Mouse (Mus musculus): ENCODE data around the gene Tmem117. TPM values are rescaled to one million over a fixed set of nuclear protein-coding genes. Genes with fewer than 3 reads are reported as not detected.

Gene Tmem117
- polyA plus RNA-seq, 1 experiment, result 1.2 TPM

DNA sequence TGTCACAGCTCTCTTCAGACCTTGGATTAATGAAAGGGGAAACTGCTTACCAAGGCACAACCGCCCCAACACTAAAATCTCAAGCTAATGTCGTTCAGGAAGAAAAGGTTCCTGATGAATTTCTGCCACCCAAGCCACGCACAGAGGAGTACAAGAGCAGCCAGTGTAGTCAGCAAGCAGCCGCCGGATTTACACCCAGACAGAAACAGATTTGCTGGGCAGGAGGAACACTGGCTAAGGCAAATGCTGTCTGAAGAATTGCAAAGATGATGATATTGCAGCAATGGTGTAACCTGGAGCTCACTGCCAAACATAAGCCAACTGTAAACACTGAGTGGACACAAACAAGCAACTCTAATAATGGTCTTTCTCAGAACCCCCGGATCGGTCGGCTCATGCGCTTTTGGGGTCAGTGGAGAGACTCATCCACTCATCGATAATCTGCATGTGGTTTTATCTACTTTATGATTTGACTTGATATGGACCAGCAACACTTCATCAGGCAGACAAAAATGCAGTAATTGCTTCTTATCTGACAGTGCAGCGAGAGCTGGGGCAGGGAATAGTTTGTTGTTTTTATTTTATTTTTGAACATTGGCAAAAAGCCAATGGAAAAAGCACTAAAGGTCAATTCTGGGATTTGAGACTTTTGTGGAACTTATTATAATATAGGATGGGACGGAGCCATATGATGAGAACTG, 509.8 kb downstream of the Tmem117 start:
- no peak for DNase-seq (ENCODE audit: low read depth)

DNA sequence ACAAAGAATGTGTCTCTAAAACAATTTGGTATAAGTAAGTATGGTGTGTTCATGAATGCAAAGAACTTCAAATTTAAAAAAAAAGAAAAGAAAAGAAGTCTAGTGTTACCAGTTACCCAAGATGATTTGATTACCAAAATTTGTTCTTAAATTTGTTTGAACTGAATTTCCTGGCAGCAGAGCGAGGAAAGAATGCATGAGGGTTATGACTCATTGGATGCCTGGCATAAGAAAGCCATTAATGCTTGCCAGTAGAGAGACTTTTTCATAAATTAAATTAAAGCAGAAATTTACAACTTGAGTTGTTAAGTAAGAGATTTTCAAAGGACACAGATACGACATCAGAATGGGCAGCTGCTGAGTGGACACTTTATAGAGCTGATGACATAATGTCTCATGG, 515.1 kb downstream of the Tmem117 start:
- no peak for DNase-seq (ENCODE audit: low read depth)

DNA sequence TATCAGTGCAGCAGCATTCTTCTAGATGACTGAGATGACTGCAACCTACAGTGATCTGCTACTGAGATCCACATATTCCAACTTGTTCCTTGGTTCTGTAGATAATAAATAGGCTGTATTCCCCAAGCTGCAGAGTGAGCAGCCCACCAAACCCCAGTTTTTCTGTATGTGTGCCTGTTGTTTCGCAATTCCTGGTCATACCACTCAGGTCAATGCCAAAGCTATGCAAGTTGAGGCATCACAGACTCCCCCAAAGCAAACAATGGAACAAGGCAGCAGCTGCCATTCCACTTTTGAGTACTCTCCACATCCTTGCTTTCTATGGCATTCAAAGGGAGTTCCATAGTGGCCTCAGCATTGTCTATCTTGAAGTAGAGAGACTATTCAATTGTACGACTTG, 516.1 kb downstream of the Tmem117 start:
- DNase-seq (ENCODE audit: low read depth), result no peak

Other genes starting within 250 kb of the Tmem117 start
- gene Adamts20, start 163.8 kb upstream of the Tmem117 start, polyA plus RNA-seq (2012; rRNA removed), result 0.41 and 0.49 TPM in 2 replicates
- 2.1 and 2.8 TPM in 2 replicates for gene Pus7l, start 85.7 kb upstream of the Tmem117 start, polyA plus RNA-seq (2012; rRNA removed)
- 8.1 and 8.7 TPM in 2 replicates for gene Irak4, start 85.6 kb upstream of the Tmem117 start, polyA plus RNA-seq (2012; rRNA removed)
- gene Twf1, start 39.3 kb upstream of the Tmem117 start, polyA plus RNA-seq (2012; rRNA removed), result 43.3 and 48.5 TPM in 2 replicates